Mouse (Mus musculus): Measurements from ENCODE around the gene Nos3. TPM values are rescaled to one million over a fixed set of nuclear protein-coding genes. Genes with fewer than 3 reads are reported as not detected.

The Nos3 gene
- polyA plus RNA-seq, 1 experiment, result not detected

- Histone ChIP-seq H3K4me3 (replicated peaks) (no peak overlapping the region), H3K4me1 (peaks cover 63% of the 10 kb centered on the region), H3K27me3 (replicated peaks) (peaks cover 26% of the 10 kb centered on the region), H3K9me3 (no peaks in the 10 kb centered on the region), H3K36me3 (replicated peaks; ENCODE audit: low read length) (peaks cover 55% of the 10 kb centered on the region)
- TF ChIP-seq GATA1 (IDR thresholded peaks at IDR 0.05; ENCODE audit: borderline replicate concordance, low read length) (no peak), FLI1 (IDR thresholded peaks at IDR 0.05; ENCODE audit: low read length) (no peak)
These were observed 55.8 kb downstream of the Nos3 start for GRCm38 (mm10) chr5:24420381-24420780.

GRCm38 (mm10) chr5:24423129-24424003 lies 58.8 kb downstream of the Nos3 start, which contains the start of the genes Cdk5 and Slc4a2:
Gene Cdk5, minus strand, starts transcription at chr5:24423530.
Gene Slc4a2, plus strand, starts transcription at chr5:24423837.
- H3K27me3 ChIP-seq (replicated peaks), result peaks cover 3% of the 10 kb centered on the region
- H3K4me1 ChIP-seq, result peaks cover 80% of the 10 kb centered on the region
- TF ChIP-seq GATA1 (IDR thresholded peaks at IDR 0.05; ENCODE audit: borderline replicate concordance, low read length) (no peak), FLI1 (IDR thresholded peaks at IDR 0.05; ENCODE audit: low read length) (no peak)
- H3K9me3 ChIP-seq, result no peaks in the 10 kb centered on the region
- H3K36me3 ChIP-seq (replicated peaks; ENCODE audit: low read length), result peaks cover 49% of the 10 kb centered on the region
- H3K4me3 ChIP-seq (replicated peaks), result peak within 1 kb of the TSS; percentile 92

- H3K36me3 ChIP-seq (replicated peaks; ENCODE audit: low read length), result peaks cover 49% of the 10 kb centered on the region
- H3K27me3 ChIP-seq (replicated peaks), result peaks cover 1% of the 10 kb centered on the region
- H3K4me1 ChIP-seq, result peaks cover 79% of the 10 kb centered on the region
- no peaks in the 10 kb centered on the region for H3K9me3 ChIP-seq
- no peak for TF ChIP-seq FLI1 (IDR thresholded peaks at IDR 0.05; ENCODE audit: low read length)
- no peak for TF ChIP-seq GATA1 (IDR thresholded peaks at IDR 0.05; ENCODE audit: borderline replicate concordance, low read length)
- H3K4me3 ChIP-seq (replicated peaks), result peak overlapping the region; percentile 92
These were observed 59.6 kb downstream of the Nos3 start for GRCm38 (mm10) chr5:24424004-24424781.

- peak overlapping the region; percentile 92 for H3K4me3 ChIP-seq (replicated peaks)
- no peaks in the 10 kb centered on the region for H3K9me3 ChIP-seq
- no peaks in the 10 kb centered on the region for H3K27me3 ChIP-seq (replicated peaks)
- no peak for TF ChIP-seq FLI1 (IDR thresholded peaks at IDR 0.05; ENCODE audit: low read length)
- no peak for TF ChIP-seq GATA1 (IDR thresholded peaks at IDR 0.05; ENCODE audit: borderline replicate concordance, low read length)
- H3K36me3 ChIP-seq (replicated peaks; ENCODE audit: low read length), result peaks cover 49% of the 10 kb centered on the region
- H3K4me1 ChIP-seq, result peaks cover 72% of the 10 kb centered on the region
These were observed 60.3 kb downstream of the Nos3 start for GRCm38 (mm10) chr5:24424861-24425411.

GRCm38 (mm10) chr5:24425421-24426036 lies 60.9 kb downstream of the Nos3 start:
- peak overlapping the region; percentile 92 for H3K4me3 ChIP-seq (replicated peaks)
- peaks cover 49% of the 10 kb centered on the region for H3K36me3 ChIP-seq (replicated peaks; ENCODE audit: low read length)
- no peaks in the 10 kb centered on the region for H3K9me3 ChIP-seq
- peaks cover 66% of the 10 kb centered on the region for H3K4me1 ChIP-seq
- H3K27me3 ChIP-seq (replicated peaks), result no peaks in the 10 kb centered on the region
- no peak for TF ChIP-seq FLI1 (IDR thresholded peaks at IDR 0.05; ENCODE audit: low read length)
- TF ChIP-seq GATA1 (IDR thresholded peaks at IDR 0.05; ENCODE audit: borderline replicate concordance, low read length), result no peak

- no peak for TF ChIP-seq FLI1 (IDR thresholded peaks at IDR 0.05; ENCODE audit: low read length)
- TF ChIP-seq GATA1 (IDR thresholded peaks at IDR 0.05; ENCODE audit: borderline replicate concordance, low read length), result no peak
- Histone ChIP-seq H3K27me3 (replicated peaks) (no peaks in the 10 kb centered on the region), H3K36me3 (replicated peaks; ENCODE audit: low read length) (peaks cover 49% of the 10 kb centered on the region), H3K9me3 (no peaks in the 10 kb centered on the region), H3K4me3 (replicated peaks) (peak overlapping the region; percentile 92), H3K4me1 (peaks cover 61% of the 10 kb centered on the region)
These were observed 61.4 kb downstream of the Nos3 start for GRCm38 (mm10) chr5:24426037-24426432.

- peaks cover 58% of the 10 kb centered on the region for H3K4me1 ChIP-seq
- no peak for TF ChIP-seq FLI1 (IDR thresholded peaks at IDR 0.05; ENCODE audit: low read length)
- no peak for TF ChIP-seq GATA1 (IDR thresholded peaks at IDR 0.05; ENCODE audit: borderline replicate concordance, low read length)
- H3K9me3 ChIP-seq, result no peaks in the 10 kb centered on the region
- H3K36me3 ChIP-seq (replicated peaks; ENCODE audit: low read length), result peaks cover 49% of the 10 kb centered on the region
- no peaks in the 10 kb centered on the region for H3K27me3 ChIP-seq (replicated peaks)
- H3K4me3 ChIP-seq (replicated peaks), result peak overlapping the region; percentile 92
These were observed 62.1 kb downstream of the Nos3 start for GRCm38 (mm10) chr5:24426556-24427284.

- Histone ChIP-seq H3K4me3 (replicated peaks) (peak overlapping the region; percentile 92), H3K27me3 (replicated peaks) (no peaks in the 10 kb centered on the region), H3K4me1 (peaks cover 53% of the 10 kb centered on the region), H3K9me3 (no peaks in the 10 kb centered on the region), H3K36me3 (replicated peaks; ENCODE audit: low read length) (peaks cover 49% of the 10 kb centered on the region)
- no peak for TF ChIP-seq GATA1 (IDR thresholded peaks at IDR 0.05; ENCODE audit: borderline replicate concordance, low read length)
- TF ChIP-seq FLI1 (IDR thresholded peaks at IDR 0.05; ENCODE audit: low read length), result no peak
These were observed 62.6 kb downstream of the Nos3 start for GRCm38 (mm10) chr5:24427285-24427633.

GRCm38 (mm10) chr5:24427981-24428402 lies 63.4 kb downstream of the Nos3 start:
- no peak overlapping the region for H3K4me3 ChIP-seq (replicated peaks)
- TF ChIP-seq GATA1 (IDR thresholded peaks at IDR 0.05; ENCODE audit: borderline replicate concordance, low read length), result no peak
- no peak for TF ChIP-seq FLI1 (IDR thresholded peaks at IDR 0.05; ENCODE audit: low read length)
- no peaks in the 10 kb centered on the region for H3K27me3 ChIP-seq (replicated peaks)
- H3K36me3 ChIP-seq (replicated peaks; ENCODE audit: low read length), result peaks cover 56% of the 10 kb centered on the region
- H3K4me1 ChIP-seq, result peaks cover 46% of the 10 kb centered on the region
- H3K9me3 ChIP-seq, result no peaks in the 10 kb centered on the region
